Mouse (Mus musculus): ENCODE results near the gene Ccdc9.

DNA sequence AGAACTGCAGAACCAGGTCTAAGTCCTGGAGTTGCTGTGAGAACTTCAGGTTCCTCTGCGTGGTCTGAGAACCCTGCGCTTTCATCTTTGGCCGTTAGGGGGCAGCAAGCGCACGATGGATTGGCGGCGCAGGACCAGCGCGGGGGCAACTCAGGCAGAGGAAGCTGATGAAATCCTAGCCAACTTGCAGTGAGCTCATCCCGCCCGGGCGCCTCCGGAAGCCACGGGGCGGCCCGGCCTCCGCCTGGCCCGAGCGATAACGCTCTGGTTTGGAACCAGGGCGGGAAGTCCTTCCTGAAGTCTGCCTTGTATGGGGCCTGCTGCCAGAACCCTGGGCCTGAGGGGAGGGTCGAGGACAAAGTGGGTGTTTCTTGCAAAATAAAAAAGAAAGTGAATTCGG lies 8.2 kb upstream of the Ccdc9 start:
- TF ChIP-seq POLR2A (IDR thresholded peaks at IDR 0.05; ENCODE audit: insufficient read depth, low read depth, low read length) (peak; percentile 23; the same call in 1 of the 2 replicates), CTCF (IDR thresholded peaks at IDR 0.05; ENCODE audit: insufficient read depth, low read depth, low read length) (peak; percentile 89)
